Mouse (Mus musculus) spleen, adult 2 months (tissue): Measurements from ENCODE around the gene Pdpn. TPM values are rescaled to one million over a fixed set of nuclear protein-coding genes. Genes with fewer than 3 reads are reported as not detected.

Experiments used
- DNase-seq, 2 experiments: peaks; one replicate each; pipeline versions ENCODE4 v3.0.0 to v3.0.0-alpha.2; 2012 to 2021; ENCODE audit warnings: low spot score in 2 of 2, low read depth in 1 of 2
- H3K27ac ChIP-seq: fragments of 200-500 bp; 2 replicates; pipeline ENCODE4 v1.5.1; 2012; ENCODE audit warnings: low read length, inconsistent platforms; ENCODE audit not compliant: insufficient read depth
- H3K27me3 ChIP-seq: fragments of 200-500 bp; 2 replicates; pipeline ENCODE4 v1.6.1; 2012; ENCODE audit warnings: mild to moderate bottlenecking, moderate library complexity, low read length, inconsistent platforms; ENCODE audit not compliant: control insufficient read depth, insufficient read depth
- H3K36me3 ChIP-seq: fragments of 200-500 bp; 2 replicates; pipeline ENCODE4 v1.6.1; 2012; ENCODE audit warnings: mild to moderate bottlenecking, low read length, inconsistent platforms; ENCODE audit not compliant: control insufficient read depth, insufficient read depth
- H3K4me1 ChIP-seq: fragments of 200-500 bp; 2 replicates; pipeline ENCODE4 v1.6.1; 2011; ENCODE audit warnings: inconsistent platforms; ENCODE audit not compliant: control insufficient read depth, insufficient read depth, insufficient read length
- H3K4me3 ChIP-seq: fragments of 200-500 bp; 2 replicates; pipeline ENCODE4 v1.5.1; 2011; ENCODE audit warnings: mild to moderate bottlenecking, inconsistent platforms; ENCODE audit not compliant: insufficient read depth, insufficient read length; ENCODE audit errors: extremely low read depth
- CTCF ChIP-seq: fragments of 200-500 bp; IDR thresholded peaks from 2 replicates; pipeline ENCODE4 v1.5.1; 2011; ENCODE audit warnings: mild to moderate bottlenecking, inconsistent platforms; ENCODE audit not compliant: insufficient read depth, insufficient read length, insufficient replicate concordance; ENCODE audit errors: extremely low read depth
- POLR2A ChIP-seq: fragments of 200-500 bp; IDR thresholded peaks from 2 replicates; pipeline ENCODE4 v1.6.1; 2011; ENCODE audit warnings: low read depth, low read length, inconsistent platforms
- WGBS: fragments of 180-500 bp; shearing (Covaris S2); methylation state at CpG from one replicate; pipeline ENCODE4 v1.1.7; 2018; 5-methylcytosine and 5-hydroxymethylcytosine counted together
- polyA plus RNA-seq: library from polyadenylated mRNA; depleted of rRNA; stranded (reverse); fragments of >200 nt; gene quantifications from 2 replicates; pipeline ENCODE4 v1.2.3, GENCODE M21; 2012

The Pdpn gene
- polyA plus RNA-seq, 1 experiment = 0.28 TPM

DNA sequence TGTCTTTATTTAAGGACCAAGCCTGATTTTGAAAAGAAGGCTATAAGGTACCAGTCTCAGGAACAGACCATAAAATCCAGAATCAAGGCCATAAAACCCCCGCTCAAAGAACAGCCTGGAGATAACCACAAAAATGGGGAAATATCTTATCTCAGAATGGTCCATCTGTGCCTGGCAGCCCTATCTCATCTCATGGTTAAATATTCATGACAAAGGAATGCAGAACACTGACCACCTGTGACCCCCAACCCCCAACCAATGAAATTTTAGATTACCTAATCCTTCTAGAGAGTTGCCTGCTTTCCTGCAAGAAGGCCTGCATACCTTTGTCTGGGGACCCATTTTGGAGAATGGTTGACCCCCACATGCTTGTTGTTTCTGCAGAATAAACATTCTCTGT lies 32.4 kb upstream of the Pdpn start:
- no peaks in the 10 kb centered on the region for H3K36me3 ChIP-seq
- no peak overlapping the region for H3K4me3 ChIP-seq
- no peaks in the 10 kb centered on the region for H3K27me3 ChIP-seq
- 19% methylated on average over 1 of the region's 1 CpGs for WGBS
- H3K4me1 ChIP-seq = no peaks in the 10 kb centered on the region
- TF ChIP-seq CTCF (no peak), POLR2A (no peak)
- no peak overlapping the region for H3K27ac ChIP-seq
- no peak for DNase-seq

DNA sequence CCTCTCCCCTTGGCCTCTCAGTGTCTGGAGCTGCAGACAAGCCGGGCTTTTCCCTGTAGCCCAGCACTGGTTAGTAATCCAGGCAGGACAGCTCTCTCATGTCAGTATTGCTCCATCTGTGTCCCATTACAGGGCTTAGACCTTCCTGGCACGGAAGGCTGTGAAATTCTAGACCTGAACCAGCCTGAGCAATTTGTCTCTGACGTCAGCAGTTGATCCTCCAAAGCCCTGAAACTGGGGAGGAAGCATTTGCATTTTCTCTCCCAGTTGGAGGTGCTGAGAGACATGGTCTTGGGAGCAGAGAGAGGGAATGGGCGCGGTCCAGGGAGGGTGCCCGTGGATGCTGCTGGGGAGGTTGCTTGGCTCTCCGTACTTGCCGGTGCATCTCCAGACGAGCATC lies 31.2 kb upstream of the Pdpn start:
- TF ChIP-seq CTCF (no peak), POLR2A (no peak)
- H3K27ac ChIP-seq = no peak overlapping the region

DNA sequence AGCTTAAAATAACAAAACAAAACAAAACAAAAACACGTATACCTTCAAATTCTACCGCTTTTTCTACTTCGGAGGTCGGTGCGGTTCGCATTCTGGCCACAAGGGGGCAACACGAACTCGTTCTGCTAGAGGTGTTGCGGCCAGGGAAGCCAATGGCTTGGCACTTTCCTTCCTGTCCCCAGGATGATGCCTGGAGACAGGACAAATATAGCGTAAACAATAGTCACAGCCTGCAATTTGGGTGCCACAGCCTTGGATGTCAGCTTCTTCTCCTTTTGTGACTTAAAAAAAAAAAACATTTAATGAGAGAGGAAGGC lies 26.2 kb upstream of the Pdpn start:
- Histone ChIP-seq H3K27ac (no peak overlapping the region), H3K4me3 (no peak overlapping the region), H3K36me3 (no peaks in the 10 kb centered on the region), H3K4me1 (no peaks in the 10 kb centered on the region), H3K27me3 (no peaks in the 10 kb centered on the region)
- 3% methylated on average over 10 of the region's 10 CpGs for WGBS
- DNase-seq = peak in 1 of 2 experiments; percentile 23
- TF ChIP-seq CTCF (peak; percentile 46; the same call in 1 of the 2 replicates), POLR2A (no peak)

More for the DNA sequence above, 31.2 kb upstream of the Pdpn start:
- WGBS = 61% methylated on average over 9 of the region's 9 CpGs
- H3K36me3 ChIP-seq = no peaks in the 10 kb centered on the region
- no peaks in the 10 kb centered on the region for H3K4me1 ChIP-seq
- no peak for DNase-seq
- no peak overlapping the region for H3K4me3 ChIP-seq
- H3K27me3 ChIP-seq = no peaks in the 10 kb centered on the region

DNA sequence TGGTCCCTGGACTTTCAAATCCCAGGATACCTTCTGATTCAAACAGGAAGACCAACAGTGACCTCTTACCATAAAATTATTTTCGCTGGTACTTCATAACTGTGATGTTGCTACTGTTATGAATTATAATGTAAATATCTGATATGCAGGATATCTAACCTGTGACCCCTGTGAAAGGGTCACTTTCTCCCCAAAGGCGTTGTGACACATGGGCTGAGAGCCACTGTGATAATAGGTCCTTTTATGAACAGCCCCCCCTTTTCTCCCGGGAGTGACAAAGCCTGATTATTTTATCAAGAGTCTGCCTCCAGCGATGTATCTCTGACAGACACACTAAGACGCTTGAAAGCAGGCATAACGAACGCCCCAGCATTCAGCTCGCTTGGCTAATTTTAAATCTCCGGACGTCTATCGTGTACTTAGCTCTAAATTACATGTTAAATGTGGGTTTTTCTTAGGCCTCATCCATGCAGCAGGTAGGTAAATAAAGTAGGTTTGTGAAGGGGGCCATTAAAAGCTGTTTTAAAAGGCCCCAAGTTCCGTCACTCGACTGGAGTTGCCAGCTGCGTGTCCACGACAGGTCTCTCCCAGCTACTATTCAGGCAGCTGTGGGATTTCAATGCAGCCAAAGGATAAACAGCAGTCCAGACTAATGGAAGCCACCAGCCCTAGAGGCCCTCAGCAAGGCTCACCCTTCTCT lies 25.7 kb upstream of the Pdpn start:
- H3K36me3 ChIP-seq = no peaks in the 10 kb centered on the region
- H3K4me3 ChIP-seq = no peak overlapping the region
- no peak for DNase-seq
- TF ChIP-seq POLR2A = no peak
- no peak for TF ChIP-seq CTCF
- no peaks in the 10 kb centered on the region for H3K27me3 ChIP-seq
- WGBS = 27% methylated on average over 15 of the region's 15 CpGs
- no peaks in the 10 kb centered on the region for H3K4me1 ChIP-seq
- no peak overlapping the region for H3K27ac ChIP-seq

DNA sequence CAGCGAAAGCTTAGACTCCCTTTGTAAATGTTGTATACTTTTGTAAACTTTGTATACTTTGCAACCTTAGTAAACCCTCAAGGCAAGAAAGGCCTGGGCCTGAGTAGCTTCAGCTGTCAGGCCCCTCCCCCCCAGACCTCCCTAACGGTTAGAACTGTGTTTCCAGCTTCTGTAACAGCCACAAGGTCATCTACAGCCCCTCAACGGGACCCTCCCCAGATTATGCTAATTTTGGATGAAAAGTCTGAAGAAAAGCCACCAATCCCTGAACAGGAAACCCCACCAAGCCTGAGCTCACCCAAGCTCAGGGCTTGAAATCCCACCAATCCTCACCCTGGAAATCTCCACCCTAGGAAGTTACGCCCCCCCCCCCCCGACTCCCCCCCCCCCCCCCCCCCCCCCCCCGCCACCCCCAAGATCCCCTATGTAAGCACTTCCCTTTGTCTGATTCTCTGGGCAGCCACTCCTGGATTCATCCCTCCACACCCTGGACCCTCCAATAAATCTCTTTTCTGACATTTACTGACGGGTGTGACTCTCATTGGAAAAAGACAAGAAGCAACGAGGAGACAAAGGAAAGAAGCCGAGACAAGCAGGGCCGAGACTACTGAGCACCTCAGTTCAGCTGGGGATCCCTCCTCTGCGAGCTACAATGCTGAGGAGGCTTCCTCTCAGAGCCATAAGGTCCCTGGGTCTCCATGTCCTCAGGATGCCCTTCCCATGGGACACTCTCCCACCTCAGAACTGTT lies 25.0 kb upstream of the Pdpn start:
- Histone ChIP-seq H3K4me3 (no peak overlapping the region), H3K27me3 (no peaks in the 10 kb centered on the region), H3K4me1 (no peaks in the 10 kb centered on the region), H3K36me3 (no peaks in the 10 kb centered on the region), H3K27ac (no peak overlapping the region)
- DNase-seq = no peak
- TF ChIP-seq CTCF = no peak
- TF ChIP-seq POLR2A = no peak
- WGBS = 30% methylated on average over 8 of the region's 11 CpGs

DNA sequence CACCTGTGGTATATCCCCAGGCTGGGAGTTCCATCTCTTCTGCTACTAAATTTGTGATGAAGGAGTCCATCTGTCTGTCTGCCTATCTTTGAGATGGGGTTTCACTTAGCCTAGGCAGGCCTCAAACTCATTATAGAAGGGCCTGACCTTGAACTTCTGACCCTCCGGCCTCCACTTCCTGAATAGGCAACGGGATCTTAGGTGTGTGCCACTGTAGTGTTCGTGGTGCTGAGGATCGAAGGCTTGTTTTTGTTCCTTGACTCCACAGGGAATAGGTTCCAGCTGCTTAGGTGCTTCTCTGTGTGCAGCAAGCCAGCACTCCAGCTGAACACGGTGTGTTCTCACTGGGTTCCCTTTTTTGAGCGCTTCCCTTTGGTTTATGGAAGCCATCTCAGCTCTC lies 13.9 kb upstream of the Pdpn start:
- Histone ChIP-seq H3K36me3 (no peaks in the 10 kb centered on the region), H3K27me3 (no peaks in the 10 kb centered on the region), H3K4me3 (no peak overlapping the region), H3K4me1 (no peaks in the 10 kb centered on the region), H3K27ac (no peak overlapping the region)
- 61% methylated on average over 6 of the region's 6 CpGs for WGBS
- DNase-seq = no peak
- TF ChIP-seq CTCF = no peak
- TF ChIP-seq POLR2A = no peak

DNA sequence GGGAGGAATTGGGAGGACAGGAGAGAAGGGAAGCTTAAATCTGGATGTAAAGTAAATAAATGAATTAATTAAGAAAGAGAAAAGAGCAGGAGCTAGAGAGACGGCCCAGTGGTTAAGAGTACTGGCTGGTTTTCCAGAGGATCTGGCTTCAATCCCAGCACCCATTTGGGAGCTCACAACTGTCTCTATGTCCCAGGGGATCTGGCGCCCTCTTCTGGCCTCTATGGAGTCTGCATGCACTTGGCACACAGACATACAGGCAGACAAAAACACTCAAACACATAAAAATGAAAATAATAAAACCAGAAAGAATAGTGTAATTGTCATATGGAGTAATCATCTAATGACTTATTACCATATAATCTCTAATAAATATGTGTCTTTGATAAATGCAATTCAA lies 12.0 kb upstream of the Pdpn start:
- Histone ChIP-seq H3K36me3 (no peaks in the 10 kb centered on the region), H3K27me3 (no peaks in the 10 kb centered on the region), H3K4me1 (no peaks in the 10 kb centered on the region), H3K27ac (no peak overlapping the region), H3K4me3 (no peak overlapping the region)
- no peak for DNase-seq
- TF ChIP-seq CTCF (peak; percentile 12; the same call in 1 of the 2 replicates), POLR2A (no peak)
- 49% methylated on average over 2 of the region's 2 CpGs for WGBS
